Mouse (Mus musculus): ENCODE measurements at regions not wholly inside any gene's neighbourhood (a gene's known extent, or its start where the extent isn't known, plus 50 kb on each side); places are given as distances from the start of the nearest gene placed in this dataset.
"Not testable (repeated sequence)": the region's sequence is repeated elsewhere in the genome, so short reads cannot be mapped to it uniquely, and the experiment has no call there.

DNA sequence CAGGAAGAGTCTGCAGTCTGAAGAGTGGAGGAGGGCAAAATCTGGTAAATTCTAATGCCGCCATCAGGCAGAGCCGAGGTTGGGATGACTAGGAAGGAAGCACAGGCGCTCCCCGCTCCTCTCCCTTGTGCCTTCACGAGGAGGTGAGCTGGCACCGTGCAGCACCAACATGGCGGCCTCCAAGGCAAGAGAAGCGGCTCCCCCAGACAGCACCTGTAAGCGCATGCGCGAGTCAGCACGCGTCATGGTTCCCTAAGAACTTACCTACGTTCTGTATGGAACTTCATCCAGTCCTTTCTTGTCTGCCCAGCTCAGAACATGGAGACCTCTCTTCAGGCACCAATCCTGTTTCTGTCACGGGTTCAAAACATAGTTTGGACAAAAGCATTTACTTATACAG lies 93.7 kb upstream of the Slc38a2 start:
- Histone ChIP-seq H3K9me3 (replicated peaks) (no peaks in the 10 kb centered on the region), H3K27me3 (replicated peaks) (no peaks in the 10 kb centered on the region), H3K27ac (ENCODE audit: poor library complexity, severe bottlenecking) (no peak overlapping the region), H3K4me2 (no peak overlapping the region), H3K9ac (no peak overlapping the region), H3K4me1 (replicated peaks) (peaks cover 16% of the 10 kb centered on the region), H3K4me3 (no peak overlapping the region), H3K36me3 (no peaks in the 10 kb centered on the region)
- no peak for ATAC-seq (ENCODE audit: insufficient number of reproducible peaks, low FRiP score)
- WGBS: 93% methylated on average over 15 of the region's 15 CpGs

DNA sequence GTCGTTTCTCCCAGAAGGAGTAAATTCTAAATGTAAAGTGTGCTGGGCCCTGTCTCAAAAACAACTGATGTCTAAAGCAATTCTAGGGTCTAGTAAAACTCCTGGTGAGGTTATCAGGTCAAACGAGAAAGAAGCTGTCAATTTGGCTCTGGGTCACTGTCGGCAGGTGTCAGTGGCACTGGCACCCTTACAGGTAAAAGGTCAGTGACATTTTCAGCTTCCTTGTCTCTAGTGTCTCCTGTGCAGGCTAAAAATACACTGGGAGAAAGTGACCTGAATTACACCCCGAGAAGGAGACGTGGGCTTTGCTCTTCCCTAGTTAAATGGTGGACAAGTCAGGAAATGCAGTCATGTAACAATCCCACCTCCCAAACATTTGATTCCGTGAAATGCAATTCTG lies 91.8 kb upstream of the Slc38a2 start:
- Histone ChIP-seq H3K9ac (no peak overlapping the region), H3K27ac (ENCODE audit: poor library complexity, severe bottlenecking) (no peak overlapping the region), H3K9me3 (replicated peaks) (no peaks in the 10 kb centered on the region), H3K4me2 (no peak overlapping the region), H3K4me3 (no peak overlapping the region), H3K27me3 (replicated peaks) (no peaks in the 10 kb centered on the region), H3K4me1 (replicated peaks) (peaks cover 7% of the 10 kb centered on the region; the same call in 1 of the 2 replicates), H3K36me3 (no peaks in the 10 kb centered on the region)
- WGBS: 62% methylated on average over 6 of the region's 6 CpGs
- no peak for ATAC-seq (ENCODE audit: insufficient number of reproducible peaks, low FRiP score)

DNA sequence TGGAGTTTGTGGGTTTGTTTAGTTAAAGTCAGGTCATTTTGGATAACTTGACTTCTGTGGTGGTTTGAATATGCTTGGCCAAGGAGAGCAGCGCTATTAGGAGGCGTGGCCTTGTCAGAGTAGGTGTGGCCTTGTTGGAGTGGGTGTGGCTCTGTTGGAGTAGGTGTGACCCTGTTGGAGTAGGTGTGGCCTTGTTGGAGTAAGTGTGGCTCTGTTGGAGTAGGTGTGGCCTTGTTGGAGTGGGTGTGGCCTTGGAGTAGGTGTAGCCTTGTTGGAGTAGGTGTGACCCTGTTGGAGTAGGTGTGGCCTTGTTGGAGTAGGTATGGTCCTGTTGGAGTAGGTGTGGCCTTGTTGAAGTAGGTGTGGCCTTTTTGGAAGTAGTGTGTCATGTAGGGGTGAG lies 88.4 kb upstream of the Slc38a2 start:
- WGBS: 91% methylated on average over 2 of the region's 2 CpGs
- H3K27me3 ChIP-seq (replicated peaks); H3K36me3 ChIP-seq; ATAC-seq (ENCODE audit: insufficient number of reproducible peaks, low FRiP score); H3K4me1 ChIP-seq (replicated peaks); H3K4me2 ChIP-seq; H3K27ac ChIP-seq (ENCODE audit: poor library complexity, severe bottlenecking); H3K4me3 ChIP-seq; H3K9ac ChIP-seq; H3K9me3 ChIP-seq (replicated peaks): not testable (repeated sequence)

- WGBS: 78% methylated on average over 7 of the region's 7 CpGs
- no peak for ATAC-seq (ENCODE audit: insufficient number of reproducible peaks, low FRiP score)
Observed at GRCm38 (mm10) chr15:96784578-96784977, 85.0 kb upstream of the Slc38a2 start.

DNA sequence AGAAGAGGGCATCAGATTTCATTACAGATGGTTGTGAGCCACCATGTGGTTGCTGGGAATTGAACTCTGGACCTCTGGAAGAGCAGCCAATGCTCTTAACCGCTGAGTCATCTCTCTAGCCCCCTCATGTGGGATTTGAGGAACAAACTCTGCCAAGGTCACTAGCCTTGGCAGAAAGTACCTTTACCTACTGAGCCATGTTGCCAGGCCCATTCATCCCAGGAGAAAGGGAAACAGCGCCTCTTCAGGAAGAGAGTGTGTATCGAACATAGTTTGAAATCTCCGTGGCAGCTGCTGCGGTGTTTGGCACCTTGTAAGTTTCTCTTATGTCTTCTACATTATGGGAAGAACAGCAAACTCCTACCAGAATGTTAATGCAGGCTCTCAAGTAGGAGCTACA lies 82.0 kb upstream of the Slc38a2 start:
- H3K4me3 ChIP-seq: no peak overlapping the region
- no peak for ATAC-seq (ENCODE audit: insufficient number of reproducible peaks, low FRiP score)
- H3K27me3 ChIP-seq (replicated peaks): no peaks in the 10 kb centered on the region
- H3K4me2 ChIP-seq: no peak overlapping the region
- H3K4me1 ChIP-seq (replicated peaks): peaks cover 15% of the 10 kb centered on the region
- H3K36me3 ChIP-seq: no peaks in the 10 kb centered on the region
- WGBS: 71% methylated on average over 5 of the region's 5 CpGs
- no peaks in the 10 kb centered on the region for H3K9me3 ChIP-seq (replicated peaks)
- no peak overlapping the region for H3K27ac ChIP-seq (ENCODE audit: poor library complexity, severe bottlenecking)
- H3K9ac ChIP-seq: no peak overlapping the region

More at GRCm38 (mm10) chr15:96784578-96784977, 85.0 kb upstream of the Slc38a2 start:
- Histone ChIP-seq H3K9me3 (replicated peaks) (no peaks in the 10 kb centered on the region), H3K4me1 (replicated peaks) (peaks cover 3% of the 10 kb centered on the region; the same call in 1 of the 2 replicates), H3K36me3 (no peaks in the 10 kb centered on the region), H3K4me3 (no peak overlapping the region), H3K4me2 (no peak overlapping the region), H3K27ac (ENCODE audit: poor library complexity, severe bottlenecking) (no peak overlapping the region), H3K27me3 (replicated peaks) (no peaks in the 10 kb centered on the region), H3K9ac (no peak overlapping the region)

DNA sequence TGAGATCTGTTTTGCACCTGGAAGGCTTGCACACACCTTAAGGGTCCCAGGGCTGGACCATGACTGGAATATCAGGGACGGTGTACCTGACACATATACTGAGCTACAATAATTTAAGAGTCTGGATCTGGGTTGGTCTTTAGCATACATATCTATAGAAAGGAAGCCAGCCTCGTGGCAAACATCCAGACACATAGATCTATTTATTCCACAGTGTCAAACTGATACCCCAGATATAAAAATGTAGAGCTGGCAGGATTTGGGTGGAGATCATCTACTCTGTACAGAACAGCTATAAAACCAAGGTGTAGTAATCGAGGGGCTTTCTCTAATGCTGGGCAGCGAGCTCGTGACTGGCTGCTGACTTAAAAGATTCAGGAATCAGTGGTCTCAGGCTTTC lies 81.1 kb upstream of the Slc38a2 start:
- no peaks in the 10 kb centered on the region for H3K9me3 ChIP-seq (replicated peaks)
- H3K4me1 ChIP-seq (replicated peaks): peaks cover 15% of the 10 kb centered on the region
- no peak overlapping the region for H3K4me3 ChIP-seq
- H3K4me2 ChIP-seq: no peak overlapping the region
- H3K9ac ChIP-seq: no peak overlapping the region
- no peaks in the 10 kb centered on the region for H3K36me3 ChIP-seq
- no peak overlapping the region for H3K27ac ChIP-seq (ENCODE audit: poor library complexity, severe bottlenecking)
- no peak for ATAC-seq (ENCODE audit: insufficient number of reproducible peaks, low FRiP score)
- no peaks in the 10 kb centered on the region for H3K27me3 ChIP-seq (replicated peaks)
- 83% methylated on average over 5 of the region's 5 CpGs for WGBS

DNA sequence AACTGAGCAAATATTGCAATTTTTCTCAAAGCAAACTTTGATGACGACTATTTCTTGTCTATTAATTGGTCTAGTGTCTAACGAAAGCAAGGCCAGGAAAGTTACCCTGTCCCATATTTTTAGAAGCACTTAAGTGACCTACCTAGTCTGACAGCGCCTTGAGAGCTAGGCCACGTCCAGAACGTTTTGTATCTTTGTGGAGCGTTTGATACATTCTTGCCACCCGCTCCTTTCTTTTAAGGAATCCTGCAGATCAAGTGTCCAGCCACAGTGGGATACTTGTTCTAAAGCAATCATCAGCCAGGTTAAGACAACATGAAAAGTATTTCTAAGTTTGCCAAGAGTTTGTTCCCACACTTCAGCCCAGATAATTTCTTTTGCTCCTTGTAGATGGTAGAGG lies 79.8 kb upstream of the Slc38a2 start:
- WGBS: 44% methylated on average over 7 of the region's 7 CpGs
- no peak overlapping the region for H3K4me3 ChIP-seq
- H3K27ac ChIP-seq (ENCODE audit: poor library complexity, severe bottlenecking): 0 out of 2 replicates have a peak overlapping the region, but pooled peaks have one; percentile 1

DNA sequence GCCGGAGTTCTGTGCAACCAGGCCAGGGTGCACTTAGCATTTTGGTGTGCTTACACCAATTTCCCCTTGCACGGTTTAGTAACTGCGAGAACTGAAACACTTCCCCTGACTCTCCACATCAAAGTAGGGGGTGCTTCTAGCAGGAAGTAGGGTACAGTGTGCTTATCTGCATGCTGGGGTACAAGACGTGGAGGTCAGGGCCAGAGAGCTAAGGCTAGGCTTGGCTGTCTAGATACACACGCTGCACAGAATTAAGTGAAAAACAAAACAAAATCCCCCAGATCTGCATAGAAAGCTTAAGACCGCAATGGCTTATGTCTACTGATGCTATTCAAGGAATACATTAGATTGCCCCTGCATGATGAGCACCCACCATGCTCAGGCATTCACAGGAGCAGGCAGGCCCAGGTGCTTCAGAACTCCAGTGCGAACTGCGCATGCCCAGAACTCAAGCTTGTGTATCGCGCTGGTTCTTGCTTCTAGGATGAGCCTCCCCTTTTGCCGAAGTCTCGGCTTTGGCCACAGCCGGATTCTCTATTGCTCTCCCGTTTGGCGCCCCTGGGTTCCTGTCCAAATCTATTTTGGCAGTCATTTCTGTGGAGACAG lies 78.9 kb upstream of the Slc38a2 start:
- H3K27me3 ChIP-seq (replicated peaks): no peaks in the 10 kb centered on the region
- H3K9me3 ChIP-seq (replicated peaks): no peaks in the 10 kb centered on the region
- no peak overlapping the region for H3K4me3 ChIP-seq
- no peak for ATAC-seq (ENCODE audit: insufficient number of reproducible peaks, low FRiP score)
- WGBS: 79% methylated on average over 15 of the region's 15 CpGs
- H3K9ac ChIP-seq: no peak overlapping the region
- H3K4me2 ChIP-seq: no peak overlapping the region
- H3K4me1 ChIP-seq (replicated peaks): peaks cover 26% of the 10 kb centered on the region
- H3K27ac ChIP-seq (ENCODE audit: poor library complexity, severe bottlenecking): 0 out of 2 replicates have a peak overlapping the region, but pooled peaks have one; percentile 2
- no peaks in the 10 kb centered on the region for H3K36me3 ChIP-seq

More for the DNA sequence above, 79.8 kb upstream of the Slc38a2 start:
- no peak for ATAC-seq (ENCODE audit: insufficient number of reproducible peaks, low FRiP score)
- Histone ChIP-seq H3K4me2 (no peak overlapping the region), H3K9ac (no peak overlapping the region), H3K27me3 (replicated peaks) (no peaks in the 10 kb centered on the region), H3K4me1 (replicated peaks) (peaks cover 19% of the 10 kb centered on the region), H3K36me3 (no peaks in the 10 kb centered on the region), H3K9me3 (replicated peaks) (no peaks in the 10 kb centered on the region)

DNA sequence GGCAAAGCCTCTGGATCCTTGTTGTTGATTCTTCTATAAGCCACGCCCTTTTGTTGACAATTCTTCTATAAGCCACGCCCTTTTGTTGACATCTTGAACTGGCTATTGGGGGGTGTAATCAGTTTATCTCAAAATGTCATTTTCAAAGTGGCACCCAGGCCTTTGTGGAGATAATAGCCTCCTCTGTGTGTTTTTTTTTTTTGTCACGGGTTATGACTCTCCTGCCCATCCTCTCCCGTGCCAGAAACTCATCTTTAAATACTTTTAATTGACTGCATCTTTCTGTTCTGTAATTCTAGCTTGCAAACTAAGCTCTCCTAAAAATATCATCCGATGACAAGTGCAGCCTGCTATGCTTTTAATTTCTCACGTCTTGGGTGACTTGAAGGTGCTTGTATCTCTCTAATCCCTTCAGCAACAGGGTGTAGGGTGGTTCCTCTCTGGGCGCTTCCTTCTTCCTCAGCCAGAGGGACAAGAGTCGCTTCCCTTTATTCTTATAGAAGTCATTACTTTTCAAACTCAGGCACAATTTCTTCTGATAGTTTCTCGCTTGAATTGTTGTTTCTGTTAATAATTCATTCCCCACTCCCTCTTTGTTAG lies 77.0 kb upstream of the Slc38a2 start:
- Histone ChIP-seq H3K9me3 (replicated peaks) (no peaks in the 10 kb centered on the region), H3K4me3 (no peak overlapping the region), H3K27me3 (replicated peaks) (no peaks in the 10 kb centered on the region), H3K4me1 (replicated peaks) (peaks cover 36% of the 10 kb centered on the region), H3K9ac (no peak overlapping the region), H3K4me2 (no peak overlapping the region), H3K36me3 (no peaks in the 10 kb centered on the region), H3K27ac (ENCODE audit: poor library complexity, severe bottlenecking) (no peak overlapping the region)
- no peak for ATAC-seq (ENCODE audit: insufficient number of reproducible peaks, low FRiP score)
- WGBS: 73% methylated on average over 9 of the region's 9 CpGs

DNA sequence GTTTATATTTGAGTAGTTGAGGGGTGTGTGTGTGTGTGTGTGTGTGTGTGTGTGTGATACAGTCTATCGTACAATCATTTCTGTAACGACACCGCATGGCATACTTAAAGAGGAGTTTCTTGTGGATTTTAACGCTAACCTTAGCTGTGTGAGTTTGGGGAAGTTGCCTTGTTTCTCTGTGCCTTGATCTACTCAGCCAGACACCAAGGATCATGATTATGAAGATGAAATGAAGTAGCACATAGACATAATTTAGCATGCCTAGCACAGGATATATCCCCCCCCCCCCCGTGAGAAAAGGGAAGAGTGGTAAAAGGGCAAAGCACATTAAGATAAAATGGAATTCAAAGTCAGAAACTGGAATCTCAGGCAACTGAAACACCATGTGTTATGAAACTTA lies 75.6 kb upstream of the Slc38a2 start:
- Histone ChIP-seq H3K4me2 (no peak overlapping the region), H3K36me3 (no peaks in the 10 kb centered on the region), H3K27me3 (replicated peaks) (no peaks in the 10 kb centered on the region), H3K4me1 (replicated peaks) (peaks cover 46% of the 10 kb centered on the region), H3K9ac (no peak overlapping the region), H3K4me3 (no peak overlapping the region), H3K27ac (ENCODE audit: poor library complexity, severe bottlenecking) (no peak overlapping the region), H3K9me3 (replicated peaks) (no peaks in the 10 kb centered on the region)
- no peak for ATAC-seq (ENCODE audit: insufficient number of reproducible peaks, low FRiP score)
- WGBS: 82% methylated on average over 5 of the region's 5 CpGs

GRCm38 (mm10) chr15:96774664-96775063 lies 75.1 kb upstream of the Slc38a2 start:
- Histone ChIP-seq H3K4me1 (replicated peaks) (peaks cover 48% of the 10 kb centered on the region), H3K27me3 (replicated peaks) (no peaks in the 10 kb centered on the region), H3K27ac (ENCODE audit: poor library complexity, severe bottlenecking) (peak overlapping the region; percentile 80), H3K9me3 (replicated peaks) (no peaks in the 10 kb centered on the region), H3K9ac (no peak overlapping the region), H3K4me3 (no peak overlapping the region), H3K4me2 (no peak overlapping the region), H3K36me3 (no peaks in the 10 kb centered on the region)
- 70% methylated on average over 6 of the region's 6 CpGs for WGBS
- ATAC-seq (ENCODE audit: insufficient number of reproducible peaks, low FRiP score): no peak

- H3K4me1 ChIP-seq (replicated peaks): peaks cover 50% of the 10 kb centered on the region
- H3K27ac ChIP-seq (ENCODE audit: poor library complexity, severe bottlenecking): peak overlapping the region; percentile 80
- H3K27me3 ChIP-seq (replicated peaks): no peaks in the 10 kb centered on the region
- no peak overlapping the region for H3K4me2 ChIP-seq
- peak; percentile 74; the same call in 1 of the 2 replicates for ATAC-seq (ENCODE audit: insufficient number of reproducible peaks, low FRiP score)
- H3K4me3 ChIP-seq: no peak overlapping the region
- H3K9me3 ChIP-seq (replicated peaks): no peaks in the 10 kb centered on the region
- H3K9ac ChIP-seq: peak overlapping the region; percentile 7; the same call in 1 of the 2 replicates
- 9% methylated on average over 1 of the region's 1 CpGs for WGBS
- H3K36me3 ChIP-seq: no peaks in the 10 kb centered on the region
Observed at GRCm38 (mm10) chr15:96773656-96774055, 74.1 kb upstream of the Slc38a2 start.

Data from heart, embryonic 12.5 days (tissue).